Mouse (Mus musculus) embryo, embryonic 10 days (tissue): Measurements from ENCODE around the gene Nrp2.

Experiments
- DNase-seq: peaks from one replicate; pipeline ENCODE4 v3.0.0-alpha.2; 2015; ENCODE audit warnings: low spot score

Nrp2 gene

DNA sequence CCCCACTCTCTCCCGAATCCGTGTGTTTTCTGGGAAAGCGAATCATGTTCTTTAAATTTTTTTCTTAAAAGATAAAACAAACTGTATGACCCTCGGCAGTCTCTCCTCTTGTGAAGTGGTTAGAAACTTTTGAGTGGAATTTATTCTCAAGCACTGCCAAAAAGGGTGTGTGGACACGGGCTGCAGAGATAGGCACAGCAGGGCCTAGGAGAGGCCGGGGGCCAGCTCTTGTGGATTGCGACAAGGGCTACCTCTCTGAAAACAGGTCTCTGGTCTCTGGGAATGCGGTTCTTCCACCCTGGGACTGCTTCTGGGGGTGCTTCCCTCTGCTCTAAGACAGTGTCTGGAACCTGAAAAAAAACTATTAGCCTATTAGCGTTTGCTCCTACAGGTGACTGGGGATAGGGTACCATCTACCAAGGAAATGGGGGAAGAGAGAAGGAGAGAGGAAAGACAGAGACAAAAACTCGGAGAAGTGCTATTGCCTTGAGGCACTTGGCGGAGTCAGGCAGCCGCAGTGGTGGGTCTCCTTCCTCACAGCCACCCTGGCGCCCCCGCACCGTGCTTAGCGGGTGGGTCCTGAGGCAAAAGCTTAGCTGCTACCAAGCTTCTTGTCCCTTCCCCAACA lies 1.9 kb downstream of the Nrp2 start:
- DNase-seq: peak; percentile 49

DNA sequence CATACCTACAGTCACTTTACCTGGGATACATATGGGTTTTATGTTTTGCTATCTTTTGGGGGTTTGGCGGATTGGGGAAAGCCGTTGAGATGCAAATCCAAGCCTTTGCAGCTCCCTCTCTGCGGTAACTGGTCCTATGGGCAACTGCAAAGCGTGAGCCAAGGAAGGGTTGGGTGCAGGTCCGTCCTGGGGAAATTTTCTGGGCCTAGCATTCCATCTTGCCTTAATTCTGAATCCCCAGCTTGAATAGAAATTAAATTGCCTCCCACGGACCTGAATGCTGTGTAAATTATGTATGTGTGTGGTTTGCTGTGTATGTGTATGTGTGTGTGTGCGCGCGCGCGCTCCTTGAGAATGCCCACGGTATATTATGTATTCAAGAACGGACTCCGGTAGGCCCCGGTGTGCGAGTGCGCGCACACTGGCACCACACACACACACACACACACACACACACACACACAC lies 2.5 kb downstream of the Nrp2 start:
- no peak for DNase-seq

DNA sequence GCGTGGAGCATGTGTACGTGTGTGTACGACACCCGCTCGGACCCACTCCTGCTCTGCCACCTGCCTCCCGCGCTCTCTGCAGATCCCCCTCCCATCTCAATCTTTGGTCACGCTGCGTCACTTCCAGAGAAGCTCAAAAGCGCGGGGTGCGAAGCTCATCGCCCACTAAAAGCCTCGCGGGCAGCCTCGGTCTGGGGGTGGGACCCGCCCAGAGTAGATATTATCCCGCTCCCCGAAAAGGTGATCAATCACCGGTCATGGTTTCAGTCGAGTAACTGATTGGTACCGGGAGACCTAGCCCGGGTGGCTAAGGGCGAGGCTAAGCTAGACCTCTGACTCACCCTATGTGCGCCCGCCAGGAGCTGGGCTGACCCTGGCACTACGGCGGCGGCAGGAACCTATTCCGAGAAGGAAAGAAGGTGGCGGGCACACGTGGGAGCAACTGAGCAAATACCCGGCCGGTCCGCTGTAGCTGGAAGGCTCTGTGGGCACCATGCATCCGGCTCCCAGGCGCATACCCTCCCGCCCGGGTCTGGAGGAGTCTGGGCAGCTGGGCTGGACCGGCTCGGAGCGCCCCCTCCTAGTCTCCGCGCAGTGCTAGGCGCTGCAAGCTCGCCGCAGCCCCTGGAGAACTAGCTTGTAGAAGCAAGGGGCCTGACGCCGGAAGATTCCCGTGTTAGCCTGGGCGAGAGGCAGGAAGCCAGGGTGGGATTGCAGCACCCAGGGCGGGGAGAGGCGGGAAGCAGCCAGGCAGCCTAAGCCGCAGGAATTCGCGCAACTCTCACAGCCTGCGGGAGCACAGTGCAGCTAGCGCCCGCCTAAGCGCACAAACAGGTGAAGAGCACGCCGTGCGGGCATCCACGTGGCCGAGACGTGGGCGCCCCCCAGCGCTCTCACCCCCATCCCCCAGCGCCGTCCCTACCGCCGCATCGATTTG lies 3.3 kb downstream of the Nrp2 start:
- peak; percentile 82 for DNase-seq

DNA sequence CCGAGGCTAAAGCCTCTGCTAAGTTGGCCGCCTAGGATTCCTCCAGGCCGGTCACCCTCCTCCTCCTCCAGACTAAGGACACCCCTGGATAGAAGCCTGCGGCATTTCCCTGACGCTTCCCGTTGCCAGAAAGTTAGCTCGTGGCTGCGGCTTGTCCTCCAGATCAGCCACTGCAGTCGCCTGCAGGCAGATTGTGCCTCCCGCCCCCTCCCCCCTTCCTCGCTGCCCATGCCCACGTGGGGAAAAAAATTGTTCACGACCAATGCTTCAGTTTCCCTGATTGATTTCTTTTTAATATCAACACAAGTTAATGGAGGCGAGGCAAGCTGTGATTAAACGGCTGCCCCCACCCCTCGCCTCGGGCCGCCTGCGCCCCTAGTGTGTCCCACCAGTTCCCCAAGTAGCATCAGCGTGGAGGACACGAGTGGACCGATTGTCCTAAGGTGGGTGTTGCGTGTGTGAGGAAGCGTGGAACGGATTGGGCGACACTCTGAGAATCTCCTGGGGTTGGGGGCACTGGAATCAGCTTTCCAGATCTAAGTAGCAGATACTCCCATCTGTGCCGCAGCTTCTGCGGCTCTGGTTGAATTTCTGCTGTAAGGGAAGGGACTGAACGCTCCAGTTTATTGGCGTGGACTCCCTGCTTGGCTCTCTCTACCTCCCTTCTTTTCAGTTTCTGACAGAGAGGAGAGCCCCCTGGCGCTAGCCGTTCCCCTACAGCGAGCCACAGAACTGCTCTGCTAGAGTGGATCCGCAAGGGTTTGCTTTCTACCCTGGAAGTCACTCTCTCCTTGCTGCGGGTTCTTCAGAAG lies 4.2 kb downstream of the Nrp2 start:
- DNase-seq: peak; percentile 73

DNA sequence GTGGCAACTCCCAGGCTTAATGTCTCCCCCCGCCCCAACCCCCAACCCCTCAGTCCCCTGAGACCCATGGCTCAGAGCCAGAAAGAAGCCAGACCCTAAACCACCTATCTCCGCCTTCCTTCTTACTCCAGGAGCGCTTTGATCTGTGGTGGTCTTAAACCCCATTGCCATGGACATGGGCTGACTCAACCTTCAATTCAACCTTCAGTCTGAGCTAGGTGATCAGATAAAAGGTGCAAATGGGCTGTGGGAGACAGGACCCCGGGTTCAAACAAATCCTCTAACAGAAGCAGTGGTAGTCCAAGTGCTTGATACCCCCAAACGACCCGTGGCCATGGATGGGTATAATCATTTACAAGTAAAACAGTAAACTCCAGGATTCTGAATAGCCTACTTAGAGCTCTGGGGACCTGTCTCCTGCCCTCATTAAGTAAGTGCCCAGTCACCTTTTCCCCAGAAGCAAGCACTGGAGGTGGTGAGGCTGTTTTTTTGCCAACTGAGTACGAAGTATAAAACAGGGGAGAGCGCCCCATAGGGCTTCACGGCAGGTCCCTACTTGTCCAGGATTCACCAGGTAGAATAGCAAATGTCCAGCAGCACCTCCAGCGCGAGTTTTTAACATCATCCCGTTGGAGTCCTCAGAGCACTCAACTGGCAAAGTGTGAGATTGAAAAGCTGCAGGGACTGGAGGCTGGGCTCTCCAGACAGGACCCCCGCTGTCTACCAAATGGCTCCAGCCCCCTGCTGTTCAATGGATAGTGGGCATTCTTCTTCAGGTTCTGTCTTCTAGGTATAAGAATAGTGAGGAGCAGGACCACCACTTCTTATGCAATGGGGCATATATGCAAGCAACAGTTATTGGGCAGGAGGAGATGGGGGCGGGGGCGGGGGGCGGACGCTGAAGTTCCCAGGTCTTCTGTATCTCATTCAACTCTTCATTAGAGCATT lies 5.1 kb downstream of the Nrp2 start:
- no peak for DNase-seq

DNA sequence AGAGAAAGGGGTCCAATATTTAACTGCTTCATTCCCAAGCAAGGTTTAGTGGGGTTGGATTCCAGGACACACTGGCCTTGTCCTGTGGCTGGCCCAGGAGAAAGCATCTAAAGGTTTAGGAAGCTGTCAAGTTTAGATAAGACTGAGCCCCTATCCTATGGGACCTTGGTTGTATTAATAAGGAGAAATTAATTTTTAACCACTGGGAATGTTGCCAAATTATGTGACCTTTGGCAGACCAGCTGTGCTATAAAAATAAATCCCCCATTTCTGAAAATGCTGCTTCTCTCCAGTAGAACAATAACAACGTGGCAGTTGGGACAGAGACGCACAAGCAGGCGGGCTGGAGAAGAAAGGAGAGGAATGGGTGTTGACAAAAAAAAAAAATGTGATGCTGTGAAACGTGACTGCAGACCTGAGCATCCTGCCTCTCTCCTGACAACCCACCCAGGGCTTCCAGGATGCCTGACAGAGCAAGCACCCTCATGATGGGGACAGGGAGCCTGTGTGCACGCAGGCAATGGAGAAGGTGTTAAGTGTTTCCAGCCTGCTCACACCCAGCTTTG lies 6.8 kb downstream of the Nrp2 start:
- DNase-seq: no peak

DNA sequence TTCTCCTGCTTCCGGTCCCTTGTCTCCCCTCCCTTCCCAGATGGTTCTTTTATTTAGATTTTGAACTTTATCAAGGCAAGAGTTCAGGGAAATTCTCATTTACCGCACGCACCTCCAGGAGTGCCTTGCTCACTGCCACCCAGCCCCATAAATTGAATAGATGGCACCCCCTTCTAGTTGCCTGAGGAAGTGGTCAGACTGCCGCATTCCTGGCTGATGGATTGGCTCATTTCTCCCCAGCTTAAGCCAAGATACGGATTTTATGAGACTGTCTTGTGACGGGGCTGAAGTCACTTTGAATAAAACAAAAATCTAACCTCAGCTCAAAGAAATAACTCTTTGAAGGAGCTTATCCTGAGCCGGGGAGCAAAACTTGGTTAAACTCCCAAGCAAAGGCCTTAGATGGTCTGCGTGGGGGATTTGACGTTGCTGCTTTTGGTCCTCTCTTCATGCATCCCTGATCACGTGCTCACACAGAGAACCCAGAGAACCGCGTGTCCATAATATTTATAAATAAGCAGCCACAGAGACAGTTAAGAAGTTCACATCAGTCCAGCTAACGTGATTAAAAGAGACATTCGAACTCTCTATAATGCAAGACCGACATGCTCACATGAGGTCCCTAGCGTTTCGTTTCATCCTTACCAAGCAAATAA lies 10.1 kb downstream of the Nrp2 start:
- DNase-seq: no peak

DNA sequence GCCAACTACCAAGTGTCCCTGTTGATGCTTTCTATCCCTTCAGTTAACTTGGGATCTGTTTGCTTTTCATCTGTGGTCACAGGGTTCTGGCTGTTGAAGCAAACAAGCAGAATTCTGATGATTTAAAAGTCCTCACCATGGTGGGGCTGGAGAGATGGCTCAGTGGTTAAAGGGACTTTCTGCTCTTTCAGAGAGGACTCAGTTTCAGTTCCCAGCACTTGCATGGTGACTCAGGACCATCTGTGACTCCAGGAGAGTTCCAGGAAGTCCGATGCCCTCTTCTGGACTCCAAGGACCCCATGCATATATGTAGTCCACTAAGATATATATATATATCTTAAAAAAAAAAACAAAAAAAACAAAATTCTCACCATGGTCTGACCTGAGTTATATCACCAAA lies 11.9 kb downstream of the Nrp2 start:
- DNase-seq: no peak

DNA sequence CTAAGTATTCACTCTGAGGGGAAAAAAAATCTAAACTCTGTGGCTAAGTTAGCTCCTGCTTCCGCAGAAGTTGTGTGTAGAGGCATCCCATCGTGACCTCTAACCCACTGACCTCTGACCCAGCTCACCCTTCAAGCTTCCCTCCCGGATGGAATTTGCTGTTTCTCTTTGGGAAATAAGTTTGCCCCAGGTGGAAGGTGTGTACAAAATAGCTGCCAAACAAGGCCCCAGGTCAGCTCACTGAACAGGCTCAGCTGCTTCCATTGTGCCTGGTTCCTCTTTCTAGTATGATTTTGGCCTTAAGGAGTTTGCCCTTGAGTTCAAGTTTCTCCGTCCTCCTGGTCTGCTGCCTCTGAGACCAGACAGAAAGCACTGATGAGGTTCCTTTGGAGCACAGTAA lies 12.6 kb downstream of the Nrp2 start:
- DNase-seq: peak; percentile 59

DNA sequence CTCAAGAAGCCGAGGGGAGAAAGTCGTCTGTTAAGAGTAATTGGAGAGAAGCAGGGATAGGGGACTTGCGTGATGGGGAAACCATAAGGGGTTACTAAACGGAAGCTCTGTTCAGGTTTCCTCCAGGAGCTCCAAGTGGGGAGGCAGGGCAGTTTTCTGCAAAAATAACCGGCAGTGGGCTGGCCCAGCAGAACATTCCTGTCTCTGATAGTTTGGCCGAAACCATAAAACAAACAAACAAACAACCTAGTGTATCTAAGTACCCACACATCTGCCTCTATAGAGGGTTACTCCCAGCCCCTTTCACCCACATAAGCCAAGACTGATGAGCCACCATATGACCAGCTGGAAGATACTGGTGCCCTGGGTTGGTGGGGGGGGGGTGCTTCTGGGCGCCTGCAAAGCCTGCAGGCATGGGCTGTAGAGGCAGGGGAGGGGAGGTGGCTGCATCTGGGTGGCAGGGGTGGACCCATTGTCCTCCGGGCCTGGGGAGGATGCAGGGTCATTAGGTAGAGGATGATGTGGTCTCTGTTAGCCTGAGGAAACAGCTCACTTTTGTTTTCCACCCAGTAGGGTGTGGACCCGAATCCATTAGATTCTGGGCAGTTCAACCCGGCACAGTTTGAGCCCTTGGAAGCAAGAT lies 13.9 kb downstream of the Nrp2 start:
- no peak for DNase-seq

DNA sequence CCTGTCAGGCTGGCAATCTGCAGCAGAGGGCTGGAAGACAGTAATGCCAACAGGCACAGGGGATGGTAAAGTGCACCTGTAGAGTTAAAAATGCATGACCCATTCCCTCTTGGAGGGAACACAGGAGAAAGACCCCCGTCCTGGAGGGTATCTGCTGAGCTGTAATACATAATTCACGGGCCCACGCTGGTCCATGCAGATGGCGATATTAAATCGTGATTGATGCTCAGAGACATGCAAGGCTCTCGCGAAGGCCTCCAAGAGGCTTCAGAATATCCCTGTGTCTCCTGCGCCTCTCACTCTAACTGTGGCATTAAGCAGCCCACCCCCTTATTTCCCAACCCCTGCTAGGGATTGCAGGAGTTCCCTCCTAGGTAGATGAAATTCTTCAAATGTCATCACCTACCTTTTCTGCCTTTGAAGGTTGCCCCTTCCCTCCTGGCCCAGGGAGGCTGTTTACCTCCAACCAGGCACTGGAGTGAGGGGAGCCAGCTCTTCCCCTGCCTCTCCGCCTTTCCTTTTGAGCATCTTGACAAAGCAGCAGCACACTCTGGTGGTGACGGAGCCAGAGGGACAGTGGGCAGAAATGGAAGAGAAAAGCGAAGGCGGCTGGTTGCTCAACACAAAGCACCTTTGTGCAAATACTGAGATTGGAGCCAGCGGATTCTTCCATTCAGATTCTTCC lies 14.6 kb downstream of the Nrp2 start:
- DNase-seq: peak; percentile 79

DNA sequence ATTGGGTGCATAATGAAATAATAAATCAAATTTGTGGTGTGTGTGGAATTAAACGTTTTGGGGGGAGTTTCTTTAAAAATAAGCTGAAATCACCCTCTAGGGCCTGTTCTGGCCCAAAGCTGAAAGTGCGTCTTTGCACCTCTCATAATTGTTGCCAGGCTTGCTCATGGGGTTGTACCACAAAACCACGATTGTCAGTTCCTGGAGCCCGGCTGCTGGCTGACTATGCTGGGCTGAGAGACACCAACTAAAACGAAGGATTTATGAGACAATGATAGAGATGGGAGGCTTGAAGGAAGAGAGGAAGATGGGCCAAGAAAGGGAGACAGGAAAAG lies 15.1 kb downstream of the Nrp2 start:
- DNase-seq: no peak

DNA sequence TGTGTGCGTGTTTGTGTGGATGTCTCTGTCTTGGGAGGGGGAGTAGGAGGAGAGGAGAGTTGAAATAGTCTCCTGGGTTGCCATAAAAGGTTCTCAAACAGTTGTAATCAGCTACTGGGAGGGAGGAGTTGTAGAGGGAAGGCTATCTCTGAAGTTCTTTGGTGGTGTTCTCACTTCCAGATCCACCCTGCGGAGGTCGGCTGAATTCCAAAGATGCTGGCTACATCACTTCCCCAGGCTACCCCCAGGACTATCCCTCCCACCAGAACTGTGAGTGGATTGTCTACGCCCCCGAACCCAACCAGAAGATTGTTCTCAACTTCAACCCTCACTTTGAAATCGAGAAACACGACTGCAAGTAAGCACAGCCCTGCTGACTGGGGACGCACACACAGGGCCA lies 15.7 kb downstream of the Nrp2 start:
- DNase-seq: no peak

DNA sequence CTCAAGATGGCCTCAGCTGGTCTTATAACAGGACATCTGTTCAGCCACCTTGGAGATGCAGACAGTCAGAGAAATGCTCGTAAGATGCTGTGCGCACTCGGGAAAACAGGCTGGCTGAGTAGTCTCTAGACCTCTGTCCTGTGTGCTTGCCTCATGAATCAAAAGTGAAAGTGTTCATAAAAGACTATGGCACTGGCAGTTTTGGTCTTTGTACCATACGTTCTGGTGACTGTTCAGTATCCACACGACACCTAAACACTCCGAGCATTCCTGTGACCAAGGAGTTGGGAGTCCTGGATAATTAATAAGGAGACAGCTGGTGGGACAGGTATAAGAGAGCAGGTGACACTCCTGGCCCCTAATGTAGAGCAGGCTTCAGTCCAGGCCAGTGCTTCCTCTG lies 16.7 kb downstream of the Nrp2 start:
- no peak for DNase-seq

DNA sequence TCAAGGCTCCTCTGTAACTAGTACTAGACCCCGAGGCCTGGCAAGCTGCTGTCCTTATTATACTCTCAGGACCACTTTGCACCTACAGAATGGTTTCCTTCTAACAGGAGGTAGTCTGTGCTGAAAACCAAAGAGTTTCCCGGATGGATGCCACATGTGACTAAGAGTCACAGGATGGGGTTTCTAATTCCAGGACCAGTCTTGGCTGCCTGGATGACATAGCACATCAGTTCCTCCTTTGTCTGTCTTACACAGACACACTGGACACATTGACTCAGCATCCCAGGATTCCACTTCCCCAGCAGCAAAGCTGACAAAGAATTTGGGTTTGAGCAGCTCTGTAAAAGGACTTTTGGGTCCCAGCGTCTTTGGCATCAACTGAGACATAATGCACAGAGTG lies 17.1 kb downstream of the Nrp2 start:
- no peak for DNase-seq

DNA sequence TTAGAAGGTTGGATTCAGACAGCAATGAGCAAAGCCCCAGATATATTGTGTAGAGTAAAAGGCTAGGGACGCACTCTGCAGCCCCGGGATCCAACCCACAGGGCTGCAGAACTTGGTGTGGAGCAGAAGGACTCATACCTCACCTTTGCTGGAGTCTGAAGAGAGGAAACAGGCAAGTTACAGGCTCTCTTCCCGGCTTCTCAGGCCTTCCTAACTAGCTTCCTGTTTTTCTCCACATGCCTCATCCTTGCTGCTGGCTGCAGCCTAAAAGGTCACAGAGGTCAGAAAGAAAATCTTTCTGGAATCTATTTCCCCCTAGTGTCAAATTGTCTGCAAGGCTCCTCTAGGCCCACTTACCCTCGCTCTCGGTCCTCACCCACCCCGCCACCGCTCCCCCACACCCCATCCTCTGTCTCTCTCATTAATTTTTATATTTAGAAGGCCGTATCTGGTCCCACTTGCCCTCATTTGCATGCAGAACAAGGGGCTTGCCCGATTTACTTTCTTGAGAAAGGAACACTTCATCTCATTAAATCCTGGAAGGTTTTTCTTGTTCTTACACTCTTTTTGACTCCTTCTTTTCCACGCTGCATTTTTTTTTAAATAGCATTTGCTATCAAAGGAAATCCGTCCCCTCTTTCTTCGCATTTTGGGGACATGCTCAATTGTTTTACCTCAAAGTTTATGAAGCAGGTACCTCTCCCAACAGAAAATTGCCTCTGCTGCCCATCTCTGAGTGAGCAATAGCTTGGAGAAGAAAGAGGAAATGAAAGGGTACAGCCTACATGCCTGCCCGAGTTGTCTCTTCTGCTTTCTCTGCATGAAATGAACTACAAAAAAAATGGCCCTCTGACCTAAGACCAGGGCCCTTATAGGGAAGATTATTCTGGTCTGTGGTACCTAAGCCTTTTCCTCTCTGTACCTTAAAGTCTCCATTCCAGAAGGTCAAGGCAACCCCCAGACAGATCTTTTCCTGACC lies 17.9 kb downstream of the Nrp2 start:
- no peak for DNase-seq

DNA sequence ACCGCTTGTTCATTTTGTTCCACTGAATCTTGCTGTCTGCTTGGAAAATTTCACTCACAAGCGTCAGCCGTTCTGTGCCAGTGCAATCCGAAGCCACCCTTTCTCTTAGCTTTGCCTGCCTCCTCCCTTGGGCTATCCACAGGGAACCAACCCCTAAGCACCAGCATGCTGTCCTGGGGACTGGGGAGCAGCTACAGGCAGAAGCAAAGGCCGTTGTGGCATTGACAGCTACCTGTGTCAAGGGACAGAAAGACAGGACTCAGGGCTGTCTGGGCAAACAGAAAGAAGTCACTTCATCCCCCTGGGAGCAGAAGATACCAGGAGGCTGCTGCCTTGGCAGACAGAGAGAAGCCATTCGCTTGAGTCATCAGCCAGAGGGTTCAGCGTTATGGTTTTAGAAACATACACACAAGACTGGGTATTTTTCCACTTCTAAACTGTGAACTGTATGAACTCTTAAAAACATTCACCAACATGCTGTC lies 18.7 kb downstream of the Nrp2 start:
- DNase-seq: no peak

DNA sequence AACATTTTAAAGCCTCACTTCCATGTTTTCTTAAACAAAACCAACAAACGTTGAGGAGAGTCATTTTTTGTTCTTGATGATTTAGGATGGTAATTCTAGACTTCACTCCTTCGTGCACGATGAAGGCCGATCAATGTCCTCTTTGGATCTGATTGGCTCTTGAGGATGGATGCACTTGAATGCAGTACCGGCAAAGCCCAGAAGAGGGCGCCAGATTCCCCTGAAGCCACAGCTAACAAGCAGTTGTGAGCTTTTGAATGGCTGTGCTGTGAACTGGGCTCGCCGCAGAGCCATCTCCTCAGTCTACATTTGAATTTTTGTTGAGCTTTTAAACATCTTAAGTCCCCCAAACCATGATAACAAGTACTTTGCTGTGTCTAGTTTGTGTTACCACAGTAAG lies 19.4 kb downstream of the Nrp2 start:
- DNase-seq: no peak
